Comparison of ENCODE assay signal across 8 mouse cellular contexts in the genomic region with DNA sequence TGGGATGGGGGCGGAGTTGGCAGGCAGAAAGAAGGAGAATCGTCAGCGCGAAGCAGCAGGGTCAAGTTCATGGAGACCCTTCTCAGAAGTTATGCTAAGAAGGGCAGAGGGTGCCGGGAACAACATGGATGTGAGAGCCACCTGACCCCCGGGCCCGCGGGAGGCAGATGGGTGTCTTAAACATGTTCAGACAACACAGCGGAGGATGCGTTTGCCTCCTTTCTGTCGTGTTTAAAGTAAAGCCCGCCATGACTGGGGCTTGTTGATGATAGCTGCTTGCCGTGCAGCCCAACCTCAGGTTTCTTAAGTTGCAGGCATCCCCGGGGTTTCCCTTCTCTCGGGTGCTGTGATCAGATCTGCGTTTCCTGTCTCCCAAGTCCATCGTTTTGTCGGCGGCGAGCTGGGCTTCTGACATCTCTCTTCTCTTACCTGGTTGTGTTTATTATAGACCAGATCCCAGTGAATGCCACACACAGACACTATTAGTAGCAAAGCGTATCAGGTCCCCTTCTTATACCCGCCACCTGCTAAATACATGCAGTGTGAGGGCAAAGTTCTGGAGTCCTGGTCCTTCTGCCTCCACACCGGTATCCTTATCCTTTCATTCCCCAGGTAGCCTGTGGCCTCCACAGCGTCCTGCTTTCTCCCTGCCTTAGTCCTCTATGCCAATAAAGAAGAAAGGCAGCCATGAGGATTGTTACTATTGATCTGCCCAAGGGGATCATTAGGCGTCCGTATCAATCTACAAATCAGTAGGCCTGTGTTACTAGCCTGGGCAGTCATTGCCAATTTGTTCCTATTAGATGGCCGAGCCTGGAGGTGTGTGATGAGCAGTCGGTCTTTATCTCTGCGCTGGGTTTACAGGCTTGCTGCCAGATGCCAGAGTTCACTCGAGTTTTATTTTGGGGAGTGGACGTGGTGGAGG. TPM values are rescaled to one million over a fixed set of nuclear protein-coding genes. Genes with fewer than 3 reads are reported as not detected.
DNase-seq lines count a peak whose midpoint lies in the region; ATAC-seq and TF ChIP-seq lines count a peak whose summit lies in the region.

No protein-coding gene starts in this region.

- no peak for TF ChIP-seq CTCF in kidney, adult 2 months (conservative IDR thresholded peaks at IDR 0.05; ENCODE audit: insufficient read depth, insufficient read length, low read depth, low read length)

- no peaks in the 10 kb centered on the region for H3K9me3 ChIP-seq in heart, embryonic 15.5 days (replicated peaks)
- no peaks in the 10 kb centered on the region for H3K9me3 ChIP-seq in hindbrain, embryonic 11.5 days (ENCODE audit: control insufficient read depth, low read length)
- no peaks in the 10 kb centered on the region for H3K9me3 ChIP-seq in midbrain, embryonic 15.5 days

- 12% methylated on average over 31 of the region's 31 CpGs for WGBS in heart, embryonic 15.5 days
- 14% methylated on average over 31 of the region's 31 CpGs for WGBS in hindbrain, embryonic 11.5 days
- 13% methylated on average over 31 of the region's 31 CpGs for WGBS in midbrain, embryonic 15.5 days
- 13% methylated on average over 31 of the region's 31 CpGs for WGBS in kidney, adult 2 months

- H3K27ac ChIP-seq in heart, embryonic 15.5 days, result no peak overlapping the region
- peak overlapping the region; percentile 72 for H3K27ac ChIP-seq in hindbrain, embryonic 11.5 days (ENCODE audit: low read depth, low read length)
- H3K27ac ChIP-seq in midbrain, embryonic 15.5 days, result peak overlapping the region; percentile 89
- H3K27ac ChIP-seq in kidney, adult 2 months (ENCODE audit: insufficient read depth, low read depth, low read length), result no peak overlapping the region

- no peak for ATAC-seq in heart, embryonic 15.5 days (replicated peaks; ENCODE audit: insufficient number of reproducible peaks, insufficient read depth, low FRiP score, low read depth)
- no peak for ATAC-seq in hindbrain, embryonic 11.5 days (ENCODE audit: low FRiP score)
- ATAC-seq in midbrain, embryonic 15.5 days (replicated peaks), result no peak

- H3K4me3 ChIP-seq in heart, embryonic 15.5 days, result peak overlapping the region; percentile 44
- H3K4me3 ChIP-seq in hindbrain, embryonic 11.5 days (ENCODE audit: low read depth, low read length), result peak overlapping the region; percentile 30
- peak overlapping the region; percentile 26 for H3K4me3 ChIP-seq in midbrain, embryonic 15.5 days
- H3K4me3 ChIP-seq in kidney, adult 2 months (ENCODE audit: insufficient read depth, low read depth, low read length), result no peak overlapping the region

- peaks cover 33% of the 10 kb centered on the region for H3K27me3 ChIP-seq in heart, embryonic 15.5 days
- peaks cover 4% of the 10 kb centered on the region for H3K27me3 ChIP-seq in hindbrain, embryonic 11.5 days (ENCODE audit: control insufficient read depth, insufficient read depth, low read length)
- no peaks in the 10 kb centered on the region for H3K27me3 ChIP-seq in midbrain, embryonic 15.5 days (replicated peaks)
- H3K27me3 ChIP-seq in kidney, adult 2 months (replicated peaks; ENCODE audit: control insufficient read depth, insufficient read depth, low read length), result peaks cover 3% of the 10 kb centered on the region; the same call in 1 of the 2 replicates

- no peak for TF ChIP-seq POLR2A in kidney, adult 2 months (IDR thresholded peaks at IDR 0.05; ENCODE audit: low read depth, low read length)

- H3K4me2 ChIP-seq in heart, embryonic 15.5 days, result peak overlapping the region; percentile 78
- H3K4me2 ChIP-seq in hindbrain, embryonic 11.5 days (replicated peaks; ENCODE audit: low read depth, low read length), result peak overlapping the region; percentile 46
- peak overlapping the region; percentile 58 for H3K4me2 ChIP-seq in midbrain, embryonic 15.5 days

- no peak for DNase-seq in heart, postnatal 10 days
- peak; percentile 8 for DNase-seq in brain, adult 2 months (ENCODE audit: low read depth, low spot score)
- peak; percentile 54 for DNase-seq in hindbrain, embryonic 11.5 days (ENCODE audit: low spot score)
- no peak for DNase-seq in thymus, adult 18-20 months
- DNase-seq in spleen, postnatal 36 days (ENCODE audit: low spot score in 2 of 2), result no peak
- no peak for DNase-seq in kidney, adult 2 months

- no peaks in the 10 kb centered on the region for H3K36me3 ChIP-seq in heart, embryonic 15.5 days
- no peaks in the 10 kb centered on the region for H3K36me3 ChIP-seq in hindbrain, embryonic 11.5 days (ENCODE audit: control insufficient read depth, insufficient read depth, low read length)
- no peaks in the 10 kb centered on the region for H3K36me3 ChIP-seq in midbrain, embryonic 15.5 days (replicated peaks)
- H3K36me3 ChIP-seq in kidney, adult 2 months (ENCODE audit: control insufficient read depth, insufficient read depth, low read length), result no peaks in the 10 kb centered on the region

- peaks cover 19% of the 10 kb centered on the region for H3K4me1 ChIP-seq in heart, embryonic 15.5 days (replicated peaks)
- H3K4me1 ChIP-seq in hindbrain, embryonic 11.5 days (replicated peaks; ENCODE audit: control insufficient read depth, insufficient read depth, low read length), result peaks cover 3% of the 10 kb centered on the region; the same call in 1 of the 2 replicates
- H3K4me1 ChIP-seq in midbrain, embryonic 15.5 days, result peaks cover 54% of the 10 kb centered on the region
- H3K4me1 ChIP-seq in kidney, adult 2 months (ENCODE audit: control insufficient read depth, insufficient read depth, low read length), result no peaks in the 10 kb centered on the region

- H3K9ac ChIP-seq in heart, embryonic 15.5 days, result no peak overlapping the region
- H3K9ac ChIP-seq in hindbrain, embryonic 11.5 days (ENCODE audit: low read depth, low read length), result peak overlapping the region; percentile 49
- H3K9ac ChIP-seq in midbrain, embryonic 15.5 days, result peak overlapping the region; percentile 32

- intact Hi-C loops in heart, postnatal 10 days (cut with DNase I), result no loop called here

RNA-seq across cellular contexts. Expression of a gene that starts 2.5 kb away (rescaled TPM):
- polyA plus RNA-seq in heart, embryonic 15.5 days (2015; fragmentation: Nextera tagmentation; extraction: Ambion mirVana), result 4.4 and 6.3 TPM in 2 replicates
- 10 to 100 TPM; 10.8 TPM for total RNA-seq in heart, postnatal 10 days (2021)
- 36.4 and 47.1 TPM in 2 replicates for polyA plus RNA-seq in hindbrain, embryonic 11.5 days (2014; fragmentation: Nextera tagmentation; extraction: Ambion mirVana)
- polyA plus RNA-seq in midbrain, embryonic 15.5 days (2015; fragmentation: Nextera tagmentation; extraction: Ambion mirVana), result 59.0 and 60.2 TPM in 2 replicates
- 2.0 and 2.5 TPM in 2 replicates for polyA plus RNA-seq in kidney, adult 2 months (2012; rRNA removed)

Comparison
In these comparisons a context has a peak if more than half of its experiments do, and no peak if none do; other contexts are left out.
1. H3K27ac ChIP-seq: peak in hindbrain, embryonic 11.5 days (single experiment) and midbrain, embryonic 15.5 days (single experiment); none in heart, embryonic 15.5 days (single experiment) and kidney, adult 2 months (single experiment).
2. DNase-seq: peak in brain, adult 2 months (single experiment) and hindbrain, embryonic 11.5 days (single experiment); none in heart, postnatal 10 days (0 of 2), thymus, adult 18-20 months (0 of 2), spleen, postnatal 36 days (0 of 2) and kidney, adult 2 months (single experiment).
3. Peak in every context shown above with its lines, with median percentiles within 50 percentile points of each other: H3K4me2 ChIP-seq.